Mouse (Mus musculus): Measurements from ENCODE around the gene Cbarp.

DNA sequence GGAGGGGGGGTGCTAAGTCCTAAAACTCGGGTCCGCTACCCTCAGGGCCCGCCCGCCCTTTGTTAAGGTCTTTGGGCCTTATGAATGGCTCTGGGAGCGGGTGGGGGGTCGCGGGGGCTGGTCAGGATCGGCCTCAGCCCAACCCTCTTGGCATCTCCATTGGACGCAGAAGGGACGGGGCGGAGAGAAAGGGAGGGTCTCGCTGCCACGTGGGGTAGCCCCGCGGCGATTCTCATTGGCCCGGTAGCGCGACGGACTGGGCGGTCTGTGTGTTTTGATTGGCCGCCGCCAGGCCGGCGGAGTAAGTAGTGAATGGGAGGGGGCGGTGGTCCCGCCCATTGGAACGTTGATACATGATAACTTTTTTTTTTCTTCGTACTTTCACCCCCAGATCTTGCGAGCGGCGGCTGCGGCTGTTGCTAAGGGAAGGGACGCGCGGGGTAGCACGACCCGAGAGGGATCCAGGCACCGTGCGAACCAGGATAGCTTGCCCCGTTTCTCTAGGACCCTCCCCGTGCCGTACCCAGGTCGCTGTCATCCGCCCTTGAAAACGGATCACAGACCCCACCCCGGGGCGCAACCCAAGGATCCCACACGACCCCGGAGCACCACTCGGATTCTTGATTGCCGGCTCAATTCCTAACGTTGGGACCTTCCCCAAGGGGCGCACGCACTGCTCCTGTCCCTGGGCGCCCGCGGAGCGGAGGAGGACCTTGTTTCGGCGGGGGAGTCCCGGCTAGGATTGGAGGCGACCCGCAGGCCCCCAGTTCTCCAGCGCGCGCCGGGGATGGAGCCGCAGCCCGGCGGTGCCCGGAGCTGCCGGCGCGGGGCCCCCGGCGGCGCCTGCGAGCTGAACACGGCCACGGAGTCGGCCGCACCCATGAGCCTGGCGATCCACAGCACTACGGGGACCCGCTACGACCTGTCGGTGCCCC lies 8.9 kb upstream of the Cbarp start:
- TF ChIP-seq EP300 (IDR thresholded peaks at IDR 0.05; ENCODE audit: insufficient read depth, low read depth, low read length) (peak; percentile 51), CTCF (IDR thresholded peaks at IDR 0.05) (no peak), POLR2A (IDR thresholded peaks at IDR 0.05; ENCODE audit: insufficient read depth, low read depth, low read length) (peak; percentile 83)

Data from heart, adult 2 months (tissue).